Mouse (Mus musculus): ENCODE measurements around the gene Smg6.

Gene Smg6

GRCm38 (mm10) chr11:75190905-75191441 is 265.4 kb downstream of the Smg6 start, which contains the start of gene Dph1:
TSS of gene Dph1 (minus strand) at chr11:75191241.
- DNase-seq (ENCODE audit: low read depth, low spot score) = no peak

- DNase-seq (ENCODE audit: low read depth, low spot score) = no peak
These were observed 266.2 kb downstream of the Smg6 start for GRCm38 (mm10) chr11:75191841-75192240.

GRCm38 (mm10) chr11:75192336-75193214 is 267.0 kb downstream of the Smg6 start:
- peak; percentile 90 for DNase-seq (ENCODE audit: low read depth, low spot score)

- DNase-seq (ENCODE audit: low read depth, low spot score) = peak; percentile 75
These were observed 267.8 kb downstream of the Smg6 start, which contains the start of gene Rtn4rl1 for GRCm38 (mm10) chr11:75193256-75194071. TSS of gene Rtn4rl1 (plus strand) at chr11:75193783.

GRCm38 (mm10) chr11:75194121-75194849 is 268.7 kb downstream of the Smg6 start:
- DNase-seq (ENCODE audit: low read depth, low spot score) = peak; percentile 66

GRCm38 (mm10) chr11:75194850-75195461 is 269.3 kb downstream of the Smg6 start:
- DNase-seq (ENCODE audit: low read depth, low spot score) = peak; percentile 99

- DNase-seq (ENCODE audit: low read depth, low spot score) = no peak
These were observed 270.5 kb downstream of the Smg6 start for GRCm38 (mm10) chr11:75196131-75196530.

GRCm38 (mm10) chr11:75197956-75198355 is 272.3 kb downstream of the Smg6 start:
- DNase-seq (ENCODE audit: low read depth, low spot score) = peak; percentile 67

- DNase-seq (ENCODE audit: low read depth, low spot score) = no peak
These were observed 273.2 kb downstream of the Smg6 start for GRCm38 (mm10) chr11:75198792-75199191.

- DNase-seq (ENCODE audit: low read depth, low spot score) = no peak
These were observed 274.3 kb downstream of the Smg6 start for GRCm38 (mm10) chr11:75199951-75200350.

- DNase-seq (ENCODE audit: low read depth, low spot score) = no peak
These were observed 275.3 kb downstream of the Smg6 start for GRCm38 (mm10) chr11:75200935-75201334.

- DNase-seq (ENCODE audit: low read depth, low spot score) = no peak
These were observed 276.1 kb downstream of the Smg6 start for GRCm38 (mm10) chr11:75201721-75202120.

GRCm38 (mm10) chr11:75203926-75204325 is 278.3 kb downstream of the Smg6 start:
- no peak for DNase-seq (ENCODE audit: low read depth, low spot score)

- DNase-seq (ENCODE audit: low read depth, low spot score) = no peak
These were observed 278.8 kb downstream of the Smg6 start for GRCm38 (mm10) chr11:75204472-75204871.

- DNase-seq (ENCODE audit: low read depth, low spot score) = no peak
These were observed 280.7 kb downstream of the Smg6 start for GRCm38 (mm10) chr11:75206347-75206746.

GRCm38 (mm10) chr11:75209363-75209762 is 283.7 kb downstream of the Smg6 start:
- no peak for DNase-seq (ENCODE audit: low read depth, low spot score)

- no peak for DNase-seq (ENCODE audit: low read depth, low spot score)
These were observed 284.5 kb downstream of the Smg6 start for GRCm38 (mm10) chr11:75210093-75210492.

- no peak for DNase-seq (ENCODE audit: low read depth, low spot score)
These were observed 285.1 kb downstream of the Smg6 start for GRCm38 (mm10) chr11:75210755-75211154.

- DNase-seq (ENCODE audit: low read depth, low spot score) = no peak
These were observed 286.5 kb downstream of the Smg6 start for GRCm38 (mm10) chr11:75212031-75212667.

GRCm38 (mm10) chr11:75212876-75213275 is 287.3 kb downstream of the Smg6 start:
- DNase-seq (ENCODE audit: low read depth, low spot score) = no peak

All from R1 (cell line).